Mouse (Mus musculus): Measurements from ENCODE around the gene Ret. TPM values are rescaled to one million over a fixed set of nuclear protein-coding genes. Genes with fewer than 3 reads are reported as not detected.

Ret gene
- polyA plus RNA-seq, 1 experiment from 2014 or later: 1.9 TPM

DNA sequence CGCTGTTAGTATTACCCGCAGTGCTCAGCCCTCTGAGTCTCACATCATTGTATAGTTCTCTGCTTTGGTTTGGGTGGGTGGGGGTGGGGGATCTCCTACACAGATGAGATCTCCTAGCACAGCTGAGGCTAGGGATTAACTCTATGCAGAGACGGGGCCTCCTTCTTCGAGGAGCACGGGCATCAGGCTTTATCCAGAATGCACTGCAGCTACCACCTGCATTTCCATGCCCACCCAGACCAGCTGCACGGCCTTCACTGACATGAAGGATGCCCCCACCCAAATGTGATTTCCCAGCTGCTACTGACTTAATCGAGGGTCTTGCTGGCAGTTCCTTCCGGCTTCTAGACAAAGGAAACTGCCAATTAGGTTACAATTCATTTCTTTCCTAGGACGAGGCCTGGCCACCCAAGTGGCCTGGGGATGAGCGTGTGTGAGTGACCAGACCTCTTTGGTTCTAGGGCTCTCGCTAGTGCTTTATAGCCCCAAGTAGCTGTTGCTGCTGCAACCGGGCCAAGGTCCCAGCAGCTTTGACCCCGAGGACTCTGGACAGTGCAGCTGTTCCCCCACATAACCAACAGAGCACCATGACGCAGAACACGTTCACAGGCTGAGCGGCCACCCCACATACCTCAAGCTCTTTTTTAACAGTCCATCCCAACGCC lies 10.8 kb downstream of the Ret start:
- H3K27me3 ChIP-seq (replicated peaks; ENCODE audit: control insufficient read depth, insufficient read depth, low read length): no peaks in the 10 kb centered on the region
- no peak overlapping the region for H3K4me3 ChIP-seq (replicated peaks; ENCODE audit: low read length)
- WGBS: 49% methylated on average over 17 of the region's 17 CpGs
- ATAC-seq: peak; percentile 54
- no peak overlapping the region for H3K9ac ChIP-seq (replicated peaks; ENCODE audit: low read depth, low read length)
- H3K4me1 ChIP-seq (replicated peaks; ENCODE audit: control insufficient read depth, insufficient read depth, low read length): no peaks in the 10 kb centered on the region
- H3K36me3 ChIP-seq (ENCODE audit: control insufficient read depth, insufficient read depth): no peaks in the 10 kb centered on the region
- H3K9me3 ChIP-seq (ENCODE audit: control insufficient read depth, low read length): no peaks in the 10 kb centered on the region
- H3K4me2 ChIP-seq (ENCODE audit: low read length): no peak overlapping the region
- H3K27ac ChIP-seq (ENCODE audit: low read length): no peak overlapping the region

DNA sequence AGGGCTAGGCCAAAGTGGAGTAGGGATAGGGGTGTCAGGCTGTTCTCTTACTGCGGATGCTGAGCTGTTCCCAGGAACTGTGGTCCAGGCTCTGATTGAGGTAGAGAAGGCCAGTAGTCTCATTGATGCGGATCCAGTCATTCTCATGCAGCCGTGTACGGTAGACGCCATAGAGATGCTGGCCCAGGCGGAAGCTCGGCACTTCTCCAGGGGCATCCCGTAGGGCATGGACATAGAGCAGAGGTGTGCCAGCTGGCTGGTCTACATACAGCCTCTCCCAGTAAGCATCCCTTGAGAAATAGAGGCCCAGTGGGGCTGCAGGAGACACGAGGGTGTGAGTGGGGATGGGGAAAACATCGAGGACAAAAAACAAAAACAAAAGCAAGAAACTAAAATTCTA lies 13.4 kb downstream of the Ret start:
- Histone ChIP-seq H3K27me3 (replicated peaks; ENCODE audit: control insufficient read depth, insufficient read depth, low read length) (no peaks in the 10 kb centered on the region), H3K4me1 (replicated peaks; ENCODE audit: control insufficient read depth, insufficient read depth, low read length) (peaks cover 4% of the 10 kb centered on the region; the same call in 1 of the 2 replicates), H3K4me2 (ENCODE audit: low read length) (no peak overlapping the region), H3K9me3 (ENCODE audit: control insufficient read depth, low read length) (no peaks in the 10 kb centered on the region), H3K4me3 (replicated peaks; ENCODE audit: low read length) (no peak overlapping the region), H3K27ac (ENCODE audit: low read length) (no peak overlapping the region), H3K9ac (replicated peaks; ENCODE audit: low read depth, low read length) (no peak overlapping the region), H3K36me3 (ENCODE audit: control insufficient read depth, insufficient read depth) (no peaks in the 10 kb centered on the region)
- WGBS: 83% methylated on average over 10 of the region's 10 CpGs
- ATAC-seq: no peak

- H3K36me3 ChIP-seq (ENCODE audit: control insufficient read depth, insufficient read depth): no peaks in the 10 kb centered on the region
- no peak overlapping the region for H3K27ac ChIP-seq (ENCODE audit: low read length)
- H3K4me3 ChIP-seq (replicated peaks; ENCODE audit: low read length): no peak overlapping the region
- ATAC-seq: peak; percentile 25
- WGBS: 68% methylated on average over 12 of the region's 12 CpGs
- no peaks in the 10 kb centered on the region for H3K9me3 ChIP-seq (ENCODE audit: control insufficient read depth, low read length)
- H3K4me2 ChIP-seq (ENCODE audit: low read length): no peak overlapping the region
- no peaks in the 10 kb centered on the region for H3K27me3 ChIP-seq (replicated peaks; ENCODE audit: control insufficient read depth, insufficient read depth, low read length)
- peaks cover 4% of the 10 kb centered on the region; the same call in 1 of the 2 replicates for H3K4me1 ChIP-seq (replicated peaks; ENCODE audit: control insufficient read depth, insufficient read depth, low read length)
- no peak overlapping the region for H3K9ac ChIP-seq (replicated peaks; ENCODE audit: low read depth, low read length)
These were observed 17.5 kb downstream of the Ret start for GRCm38 (mm10) chr6:118180085-118180423.

DNA sequence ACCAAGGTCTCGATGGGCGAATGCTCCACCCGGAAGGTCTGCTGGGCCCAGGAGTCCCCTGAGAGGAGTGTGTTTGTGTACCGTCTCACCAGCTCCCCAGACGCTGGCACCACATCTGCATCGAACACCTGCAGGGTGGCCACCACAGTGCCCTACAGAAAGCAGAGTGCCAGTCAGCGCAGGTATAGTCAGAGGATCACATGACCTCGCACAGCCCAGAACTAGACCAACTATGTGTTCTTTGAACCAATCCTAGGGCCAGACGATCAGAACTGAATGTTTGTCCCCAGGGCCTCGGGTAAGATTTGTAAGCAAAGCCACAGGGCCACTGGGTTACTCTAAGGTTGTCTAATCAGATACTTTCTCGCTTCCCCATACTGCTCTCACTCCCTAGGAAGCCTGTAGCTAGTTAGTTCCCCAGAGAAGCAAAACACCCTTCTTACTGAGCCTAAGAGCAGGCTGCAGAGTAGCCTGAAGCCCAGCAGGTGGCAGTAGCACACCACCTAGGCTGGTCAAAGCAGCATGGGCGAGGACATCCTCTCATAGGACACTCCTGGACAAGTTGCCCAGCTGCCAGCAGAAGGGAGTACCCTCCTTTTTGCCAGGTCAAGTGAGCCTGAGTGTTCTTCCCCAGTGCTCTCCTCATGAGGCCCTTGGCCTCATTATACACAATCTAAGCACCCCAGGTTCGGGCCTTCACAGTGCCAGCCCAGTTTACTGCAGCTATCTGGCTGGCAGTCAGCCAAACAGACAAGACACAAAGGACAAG lies 18.0 kb downstream of the Ret start:
- no peak overlapping the region for H3K27ac ChIP-seq (ENCODE audit: low read length)
- ATAC-seq: peak; percentile 91
- H3K27me3 ChIP-seq (replicated peaks; ENCODE audit: control insufficient read depth, insufficient read depth, low read length): no peaks in the 10 kb centered on the region
- H3K9ac ChIP-seq (replicated peaks; ENCODE audit: low read depth, low read length): no peak overlapping the region
- peaks cover 4% of the 10 kb centered on the region; the same call in 1 of the 2 replicates for H3K4me1 ChIP-seq (replicated peaks; ENCODE audit: control insufficient read depth, insufficient read depth, low read length)
- H3K4me2 ChIP-seq (ENCODE audit: low read length): no peak overlapping the region
- no peaks in the 10 kb centered on the region for H3K9me3 ChIP-seq (ENCODE audit: control insufficient read depth, low read length)
- no peak overlapping the region for H3K4me3 ChIP-seq (replicated peaks; ENCODE audit: low read length)
- 59% methylated on average over 13 of the region's 13 CpGs for WGBS
- H3K36me3 ChIP-seq (ENCODE audit: control insufficient read depth, insufficient read depth): no peaks in the 10 kb centered on the region

DNA sequence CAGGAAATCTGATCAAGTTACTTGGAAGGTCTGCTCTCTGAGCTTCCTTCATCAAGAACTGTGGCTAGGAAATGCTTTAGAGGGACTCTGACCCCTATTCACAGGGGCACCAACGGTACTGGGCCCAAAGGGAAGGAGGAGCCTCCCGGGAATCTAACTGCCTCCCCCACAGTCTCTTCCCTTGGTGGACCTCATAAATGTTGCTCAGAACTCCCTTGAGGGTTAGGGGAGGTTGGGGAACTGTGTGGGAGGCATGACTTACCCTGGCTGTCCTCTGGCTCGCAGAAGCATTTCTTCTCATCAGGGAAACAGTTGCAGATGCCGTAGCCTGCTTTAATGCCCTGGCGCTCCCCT lies 23.6 kb downstream of the Ret start:
- ATAC-seq: no peak
- H3K4me3 ChIP-seq (replicated peaks; ENCODE audit: low read length): no peak overlapping the region
- 83% methylated on average over 5 of the region's 5 CpGs for WGBS

GRCm38 (mm10) chr6:118173251-118173974 lies 24.1 kb downstream of the Ret start:
- whole genome bisulfite sequencing: 93% methylated on average over 18 of the region's 18 CpGs
- ATAC-seq: no peak

More for the DNA sequence above, 23.6 kb downstream of the Ret start:
- Histone ChIP-seq H3K4me1 (replicated peaks; ENCODE audit: control insufficient read depth, insufficient read depth, low read length) (no peaks in the 10 kb centered on the region), H3K9me3 (ENCODE audit: control insufficient read depth, low read length) (no peaks in the 10 kb centered on the region), H3K9ac (replicated peaks; ENCODE audit: low read depth, low read length) (no peak overlapping the region), H3K36me3 (ENCODE audit: control insufficient read depth, insufficient read depth) (no peaks in the 10 kb centered on the region), H3K27me3 (replicated peaks; ENCODE audit: control insufficient read depth, insufficient read depth, low read length) (no peaks in the 10 kb centered on the region), H3K27ac (ENCODE audit: low read length) (no peak overlapping the region), H3K4me2 (ENCODE audit: low read length) (no peak overlapping the region)

DNA sequence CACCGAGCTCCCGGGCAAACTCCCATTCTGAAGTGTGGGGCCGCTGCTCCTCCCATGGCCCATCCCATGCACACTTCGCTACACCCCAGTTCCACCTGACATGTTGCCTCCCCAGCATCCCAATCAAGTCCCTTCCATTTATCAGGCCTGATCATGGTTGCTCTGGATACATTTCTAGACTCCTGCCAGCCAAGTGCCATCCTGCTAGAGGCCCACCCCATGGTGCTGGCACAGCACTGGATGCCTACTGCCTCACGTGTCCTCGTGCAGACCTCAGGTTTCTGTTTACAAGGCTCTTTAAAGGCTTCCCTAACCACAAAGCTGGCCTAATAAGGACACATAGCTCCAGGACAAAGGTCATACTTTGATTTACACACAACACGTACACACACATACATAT lies 26.1 kb downstream of the Ret start:
- no peak for ATAC-seq
- Histone ChIP-seq H3K27ac (ENCODE audit: low read length) (no peak overlapping the region), H3K27me3 (replicated peaks; ENCODE audit: control insufficient read depth, insufficient read depth, low read length) (no peaks in the 10 kb centered on the region), H3K4me3 (replicated peaks; ENCODE audit: low read length) (no peak overlapping the region), H3K4me2 (ENCODE audit: low read length) (no peak overlapping the region), H3K4me1 (replicated peaks; ENCODE audit: control insufficient read depth, insufficient read depth, low read length) (no peaks in the 10 kb centered on the region), H3K36me3 (ENCODE audit: control insufficient read depth, insufficient read depth) (no peaks in the 10 kb centered on the region), H3K9ac (replicated peaks; ENCODE audit: low read depth, low read length) (no peak overlapping the region), H3K9me3 (ENCODE audit: control insufficient read depth, low read length) (no peaks in the 10 kb centered on the region)
- WGBS: 97% methylated on average over 7 of the region's 7 CpGs

More at GRCm38 (mm10) chr6:118173251-118173974, 24.1 kb downstream of the Ret start:
- Histone ChIP-seq H3K27me3 (replicated peaks; ENCODE audit: control insufficient read depth, insufficient read depth, low read length) (no peaks in the 10 kb centered on the region), H3K36me3 (ENCODE audit: control insufficient read depth, insufficient read depth) (no peaks in the 10 kb centered on the region), H3K4me2 (ENCODE audit: low read length) (no peak overlapping the region), H3K4me3 (replicated peaks; ENCODE audit: low read length) (no peak overlapping the region), H3K27ac (ENCODE audit: low read length) (no peak overlapping the region), H3K9ac (replicated peaks; ENCODE audit: low read depth, low read length) (no peak overlapping the region), H3K4me1 (replicated peaks; ENCODE audit: control insufficient read depth, insufficient read depth, low read length) (no peaks in the 10 kb centered on the region), H3K9me3 (ENCODE audit: control insufficient read depth, low read length) (no peaks in the 10 kb centered on the region)

DNA sequence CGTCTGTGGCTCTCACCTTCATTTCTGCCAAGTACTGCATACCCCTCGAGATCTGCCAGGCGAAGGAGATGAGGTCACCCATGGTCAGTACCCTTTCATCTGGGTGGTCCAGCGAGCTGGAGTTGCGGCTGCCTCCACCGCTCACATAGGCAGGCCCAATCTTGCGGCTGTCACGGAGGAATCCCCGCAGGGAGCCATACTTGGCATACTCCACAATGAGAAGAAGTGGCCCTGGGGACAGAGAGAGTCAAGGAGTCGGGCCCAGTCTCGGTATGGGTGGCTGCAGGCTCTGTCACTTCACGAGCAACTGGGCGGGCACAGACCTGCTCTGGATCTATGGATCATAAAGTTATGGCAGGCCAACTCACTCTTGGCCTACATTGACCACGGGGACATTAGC lies 29.4 kb downstream of the Ret start:
- 82% methylated on average over 14 of the region's 14 CpGs for WGBS

DNA sequence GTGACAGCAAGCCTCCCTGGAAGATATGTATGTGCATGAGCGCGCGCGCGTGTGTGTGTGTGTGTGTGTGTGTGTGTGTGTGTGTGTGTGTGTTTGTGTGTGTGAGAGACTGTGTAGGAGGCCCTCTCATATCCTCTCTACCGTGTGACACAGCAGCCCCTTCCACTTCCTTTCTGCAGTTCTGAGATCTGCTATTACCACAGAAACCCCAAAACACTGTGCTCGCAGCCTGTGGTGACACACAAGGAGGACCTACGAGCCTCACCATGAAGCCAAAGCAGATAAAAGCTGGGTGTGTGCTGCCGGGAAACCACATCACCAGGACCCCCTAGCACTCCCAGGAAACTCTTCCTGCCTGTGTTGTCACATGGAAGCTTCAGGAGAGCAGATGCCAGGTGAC lies 30.5 kb downstream of the Ret start:
- Histone ChIP-seq H3K36me3 (ENCODE audit: control insufficient read depth, insufficient read depth) (no peaks in the 10 kb centered on the region), H3K27ac (ENCODE audit: low read length) (no peak overlapping the region), H3K9ac (replicated peaks; ENCODE audit: low read depth, low read length) (no peak overlapping the region), H3K4me1 (replicated peaks; ENCODE audit: control insufficient read depth, insufficient read depth, low read length) (no peaks in the 10 kb centered on the region), H3K4me2 (ENCODE audit: low read length) (no peak overlapping the region), H3K27me3 (replicated peaks; ENCODE audit: control insufficient read depth, insufficient read depth, low read length) (no peaks in the 10 kb centered on the region), H3K4me3 (replicated peaks; ENCODE audit: low read length) (no peak overlapping the region), H3K9me3 (ENCODE audit: control insufficient read depth, low read length) (no peaks in the 10 kb centered on the region)
- 94% methylated on average over 9 of the region's 9 CpGs for WGBS
- no peak for ATAC-seq

More for the DNA sequence above, 29.4 kb downstream of the Ret start:
- no peak overlapping the region for H3K9ac ChIP-seq (replicated peaks; ENCODE audit: low read depth, low read length)
- H3K4me1 ChIP-seq (replicated peaks; ENCODE audit: control insufficient read depth, insufficient read depth, low read length): no peaks in the 10 kb centered on the region
- no peaks in the 10 kb centered on the region for H3K9me3 ChIP-seq (ENCODE audit: control insufficient read depth, low read length)
- no peak overlapping the region for H3K4me3 ChIP-seq (replicated peaks; ENCODE audit: low read length)
- ATAC-seq: no peak
- no peaks in the 10 kb centered on the region for H3K36me3 ChIP-seq (ENCODE audit: control insufficient read depth, insufficient read depth)
- no peaks in the 10 kb centered on the region for H3K27me3 ChIP-seq (replicated peaks; ENCODE audit: control insufficient read depth, insufficient read depth, low read length)
- no peak overlapping the region for H3K4me2 ChIP-seq (ENCODE audit: low read length)
- no peak overlapping the region for H3K27ac ChIP-seq (ENCODE audit: low read length)

All from forebrain, embryonic 16.5 days (tissue).